Mouse (Mus musculus) small intestine, adult 2 months (tissue): ENCODE data around the gene Cnih3. TPM values are rescaled to one million over a fixed set of nuclear protein-coding genes. Genes with fewer than 3 reads are reported as not detected.

Experiments used
- H3K27ac ChIP-seq: fragments of 200-500 bp; 2 replicates; pipeline ENCODE4 v1.5.1; 2012; ENCODE audit warnings: low read depth, low read length, control low read depth, inconsistent platforms; ENCODE audit not compliant: insufficient read depth
- H3K27me3 ChIP-seq: fragments of 200-500 bp; 2 replicates; pipeline ENCODE4 v1.6.1; 2012; ENCODE audit warnings: mild to moderate bottlenecking, moderate library complexity, low read length, inconsistent platforms; ENCODE audit not compliant: control insufficient read depth, insufficient read depth
- H3K36me3 ChIP-seq: fragments of 200-500 bp; 2 replicates; pipeline ENCODE4 v1.6.1; 2012; ENCODE audit warnings: mild to moderate bottlenecking, low read length, control low read depth, inconsistent platforms; ENCODE audit not compliant: control insufficient read depth, insufficient read depth
- H3K4me1 ChIP-seq: fragments of 200-500 bp; 2 replicates; pipeline ENCODE4 v1.6.1; 2012; ENCODE audit warnings: low read length, inconsistent platforms, mixed read lengths; ENCODE audit not compliant: control insufficient read depth, insufficient read depth, insufficient read length
- H3K4me3 ChIP-seq: fragments of 200-500 bp; 2 replicates; pipeline ENCODE4 v1.5.1; 2012; ENCODE audit warnings: low read depth, mild to moderate bottlenecking, control low read depth, inconsistent platforms, low read length, moderate library complexity
- CTCF ChIP-seq: fragments of 200-500 bp; IDR thresholded peaks from 2 replicates; pipeline ENCODE4 v1.5.1; 2012; ENCODE audit warnings: low read depth, mild to moderate bottlenecking, control low read depth, inconsistent platforms, low read length, moderate library complexity, mixed read lengths; ENCODE audit not compliant: insufficient replicate concordance, insufficient read length; ENCODE audit errors: extremely low read depth
- POLR2A ChIP-seq: fragments of 200-500 bp; IDR thresholded peaks from 2 replicates; pipeline ENCODE4 v1.6.1; 2012; ENCODE audit warnings: low read depth, mild to moderate bottlenecking, control low read depth, inconsistent platforms, low read length, moderate library complexity
- WGBS: fragments of 180-500 bp; shearing (Covaris S2); methylation state at CpG from one replicate; pipeline ENCODE4 v1.1.7; 2018; 5-methylcytosine and 5-hydroxymethylcytosine counted together
- polyA plus RNA-seq: library from polyadenylated mRNA; depleted of rRNA; stranded (reverse); fragments of >200 nt; gene quantifications from 2 replicates; pipeline ENCODE4 v1.2.3, GENCODE M21; 2012

Cnih3 gene
- polyA plus RNA-seq, 1 experiment = 0.08 TPM

- TF ChIP-seq POLR2A (no peak), CTCF (no peak)
- Histone ChIP-seq H3K4me1 (no peaks in the 10 kb centered on the region), H3K36me3 (no peaks in the 10 kb centered on the region), H3K27me3 (no peaks in the 10 kb centered on the region), H3K4me3 (no peak overlapping the region), H3K27ac (no peak overlapping the region)
- WGBS = 38% methylated on average over 2 of the region's 2 CpGs
Observed at GRCm38 (mm10) chr1:181332597-181332996, 19.8 kb upstream of the Cnih3 start.

GRCm38 (mm10) chr1:181334329-181335018, 18.0 kb upstream of the Cnih3 start:
- Histone ChIP-seq H3K36me3 (no peaks in the 10 kb centered on the region), H3K27ac (no peak overlapping the region), H3K4me3 (no peak overlapping the region), H3K4me1 (no peaks in the 10 kb centered on the region), H3K27me3 (no peaks in the 10 kb centered on the region)
- no peak for TF ChIP-seq POLR2A
- no peak for TF ChIP-seq CTCF
- 85% methylated on average over 6 of the region's 6 CpGs for WGBS

- Histone ChIP-seq H3K27me3 (no peaks in the 10 kb centered on the region), H3K27ac (no peak overlapping the region), H3K4me3 (no peak overlapping the region), H3K36me3 (no peaks in the 10 kb centered on the region), H3K4me1 (no peaks in the 10 kb centered on the region)
- 87% methylated on average over 5 of the region's 5 CpGs for WGBS
- no peak for TF ChIP-seq POLR2A
- TF ChIP-seq CTCF = no peak
Observed at GRCm38 (mm10) chr1:181335019-181335365, 17.4 kb upstream of the Cnih3 start.

- H3K27me3 ChIP-seq = no peaks in the 10 kb centered on the region
- TF ChIP-seq POLR2A (no peak), CTCF (no peak)
- no peak overlapping the region for H3K27ac ChIP-seq
- 88% methylated on average over 4 of the region's 4 CpGs for WGBS
- no peak overlapping the region for H3K4me3 ChIP-seq
- no peaks in the 10 kb centered on the region for H3K4me1 ChIP-seq
- no peaks in the 10 kb centered on the region for H3K36me3 ChIP-seq
Observed at GRCm38 (mm10) chr1:181335388-181335787, 17.0 kb upstream of the Cnih3 start.

- Histone ChIP-seq H3K27me3 (no peaks in the 10 kb centered on the region), H3K4me1 (no peaks in the 10 kb centered on the region), H3K4me3 (no peak overlapping the region), H3K36me3 (no peaks in the 10 kb centered on the region), H3K27ac (no peak overlapping the region)
- 83% methylated on average over 6 of the region's 6 CpGs for WGBS
- TF ChIP-seq POLR2A (no peak), CTCF (no peak)
Observed at GRCm38 (mm10) chr1:181336857-181337256, 15.6 kb upstream of the Cnih3 start.

GRCm38 (mm10) chr1:181339106-181339505, 13.3 kb upstream of the Cnih3 start:
- no peak for TF ChIP-seq CTCF
- no peak for TF ChIP-seq POLR2A
- no peak overlapping the region for H3K27ac ChIP-seq
- 92% methylated on average over 6 of the region's 6 CpGs for WGBS

GRCm38 (mm10) chr1:181345547-181345946, 6.9 kb upstream of the Cnih3 start:
- no peaks in the 10 kb centered on the region for H3K27me3 ChIP-seq
- WGBS = 6% methylated on average over 15 of the region's 15 CpGs
- no peak overlapping the region for H3K27ac ChIP-seq
- H3K4me1 ChIP-seq = no peaks in the 10 kb centered on the region
- H3K36me3 ChIP-seq = no peaks in the 10 kb centered on the region
- H3K4me3 ChIP-seq = no peak overlapping the region
- no peak for TF ChIP-seq CTCF
- TF ChIP-seq POLR2A = no peak

More at GRCm38 (mm10) chr1:181339106-181339505, 13.3 kb upstream of the Cnih3 start:
- no peaks in the 10 kb centered on the region for H3K4me1 ChIP-seq
- H3K36me3 ChIP-seq = no peaks in the 10 kb centered on the region
- no peaks in the 10 kb centered on the region for H3K27me3 ChIP-seq
- H3K4me3 ChIP-seq = no peak overlapping the region
